8 mouse cellular contexts compared by ENCODE assay signal in genomic region chr4:44012376-44013367, GRCm38 (mm10). TPM values are rescaled to one million over a fixed set of nuclear protein-coding genes. Genes with fewer than 3 reads are reported as not detected.
DNase-seq lines count a peak whose midpoint lies in the region; ATAC-seq lines count a peak whose summit lies in the region.

No protein-coding gene starts in this region.

- H3K27me3 ChIP-seq in hindbrain, embryonic 13.5 days: no peaks in the 10 kb centered on the region

- H3K4me3 ChIP-seq in hindbrain, embryonic 13.5 days: peak overlapping the region; percentile 100

- peak overlapping the region; percentile 81 for H3K27ac ChIP-seq in hindbrain, embryonic 13.5 days

- peaks cover 39% of the 10 kb centered on the region for H3K4me1 ChIP-seq in hindbrain, embryonic 13.5 days (replicated peaks)

- H3K9me3 ChIP-seq in hindbrain, embryonic 13.5 days: no peaks in the 10 kb centered on the region

- H3K4me2 ChIP-seq in hindbrain, embryonic 13.5 days: peak overlapping the region; percentile 93

- DNase-seq in NIH3T3 (ENCODE audit: low read depth): peak; percentile 94
- DNase-seq in cerebellum, postnatal 10 days: peak; percentile 96 to 98
- peak; percentile 92 to 95 for DNase-seq in frontal cortex, postnatal 10 days (ENCODE audit: low spot score in 2 of 2)
- peak; percentile 71 to 76 for DNase-seq in layer of hippocampus, postnatal 25 days (ENCODE audit: extremely low spot score in 1 of 2, low spot score in 1 of 2)
- peak; percentile 97 for DNase-seq in lung, postnatal 25 days (ENCODE audit: low spot score)
- DNase-seq in retina, embryonic 14.5 days (ENCODE audit: low spot score): peak; percentile 94
- peak; percentile 84 for DNase-seq in thymus, postnatal 4 days

- H3K9ac ChIP-seq in hindbrain, embryonic 13.5 days: peak overlapping the region; percentile 99

- under 1% methylated on average over 77 of the region's 77 CpGs for WGBS in hindbrain, embryonic 13.5 days

- H3K36me3 ChIP-seq in hindbrain, embryonic 13.5 days: 0 out of 2 replicates have a peak, but pooled peaks cover 10% of the 10 kb centered on the region

- peak; percentile 98 for ATAC-seq in hindbrain, embryonic 13.5 days (ENCODE audit: low FRiP score)

RNA-seq across cellular contexts. Expression of gene Clta, which starts 8.4 kb away (rescaled TPM):
- 320 and 330 TPM in 2 replicates for polyA plus RNA-seq in hindbrain, embryonic 13.5 days (2015; fragmentation: Nextera tagmentation; extraction: Ambion mirVana)
- total RNA-seq in layer of hippocampus, postnatal 25 days (2021): 100 to 1,000 TPM; 273 to 308 TPM

RNA-seq across cellular contexts. Expression of gene Ccin, which starts 29.4 kb away (rescaled TPM):
- not detected in 2 replicates for polyA plus RNA-seq in hindbrain, embryonic 13.5 days (2015; fragmentation: Nextera tagmentation; extraction: Ambion mirVana)
- not detected for total RNA-seq in layer of hippocampus, postnatal 25 days (2021)

RNA-seq across cellular contexts. Expression of gene Glipr2, which starts 55.5 kb away (rescaled TPM):
- 48.5 TPM in 2 replicates for polyA plus RNA-seq in hindbrain, embryonic 13.5 days (2015; fragmentation: Nextera tagmentation; extraction: Ambion mirVana)
- total RNA-seq in layer of hippocampus, postnatal 25 days (2021): 1 to 10 TPM; 2.2 to 3.1 TPM

Comparison
In these comparisons a context has a peak if more than half of its experiments do, and no peak if none do; other contexts are left out.
1. Peak in every context shown above with its lines: DNase-seq, ATAC-seq, H3K4me3 ChIP-seq and H3K27ac ChIP-seq.